Mouse (Mus musculus): ENCODE data around the gene Lce1k. TPM values are rescaled to one million over a fixed set of nuclear protein-coding genes. Genes with fewer than 3 reads are reported as not detected.

The Lce1k gene
- polyA plus RNA-seq (2012; rRNA removed), result not detected in 2 replicates

GRCm38 (mm10) chr3:92807791-92808190 is at the start of gene Lce1k:
TSS of gene Lce1k (minus strand) at chr3:92807891.

GRCm38 (mm10) chr3:92851186-92851585 is 43.5 kb upstream of the Lce1k start, which contains the start of gene Lce1l:
TSS of gene Lce1l (minus strand) at chr3:92851286.

GRCm38 (mm10) chr3:92827108-92827507 is 19.4 kb upstream of the Lce1k start, which contains the start of gene Kprp:
TSS of gene Kprp (minus strand) at chr3:92827247.

GRCm38 (mm10) chr3:92790414-92790813 is 17.3 kb downstream of the Lce1k start, which contains the start of gene Lce1j:
TSS of gene Lce1j (minus strand) at chr3:92790514.

GRCm38 (mm10) chr3:92778799-92779198 is 28.9 kb downstream of the Lce1k start, which contains the start of gene Lce1i:
TSS of gene Lce1i (minus strand) at chr3:92778899.

GRCm38 (mm10) chr3:92764965-92765364 is 42.7 kb downstream of the Lce1k start, which contains the start of gene Lce1h:
TSS of gene Lce1h (minus strand) at chr3:92765065.

Other genes starting within 250 kb of the Lce1k start
- gene Ivl, start 234.2 kb downstream of the Lce1k start, polyA plus RNA-seq (2012; rRNA removed), result 0.05 TPM in 1 of 2 replicates, not detected in the other
- not detected in 2 replicates for gene Smcp, start 218.9 kb downstream of the Lce1k start, polyA plus RNA-seq (2012; rRNA removed)
- gene 2210017I01Rik, start 200.4 kb downstream of the Lce1k start, polyA plus RNA-seq (2012; rRNA removed), result not detected in 2 replicates
- not detected in 2 replicates for gene Lce6a, start 186.2 kb downstream of the Lce1k start, polyA plus RNA-seq (2012; rRNA removed)
- gene Lce1a1, start 159.6 kb downstream of the Lce1k start, polyA plus RNA-seq (2012; rRNA removed), result not detected in 2 replicates
- not detected in 2 replicates for gene Lce1b, start 151.0 kb downstream of the Lce1k start, polyA plus RNA-seq (2012; rRNA removed)
- gene Lce1a2, start 137.6 kb downstream of the Lce1k start, polyA plus RNA-seq (2012; rRNA removed), result not detected in 2 replicates
- gene Lce1c, start 128.6 kb downstream of the Lce1k start, polyA plus RNA-seq (2012; rRNA removed), result not detected in 2 replicates
- gene Lce1d, start 120.7 kb downstream of the Lce1k start, polyA plus RNA-seq (2012; rRNA removed), result not detected in 2 replicates
- gene Lce1e, start 98.8 kb downstream of the Lce1k start, polyA plus RNA-seq (2012; rRNA removed), result not detected in 2 replicates
- gene Lce1f, start 87.5 kb downstream of the Lce1k start, polyA plus RNA-seq (2012; rRNA removed), result not detected in 2 replicates
- gene Gm38119, start 68.8 kb downstream of the Lce1k start, polyA plus RNA-seq (2012; rRNA removed), result not detected in 2 replicates
- gene Lce1g, start 55.6 kb downstream of the Lce1k start, polyA plus RNA-seq (2012; rRNA removed), result not detected in 2 replicates
- gene Lce1h, start 42.8 kb downstream of the Lce1k start, polyA plus RNA-seq (2012; rRNA removed), result not detected in 2 replicates
- not detected in 2 replicates for gene Lce1i, start 29.0 kb downstream of the Lce1k start, polyA plus RNA-seq (2012; rRNA removed)
- not detected in 2 replicates for gene Lce1j, start 17.4 kb downstream of the Lce1k start, polyA plus RNA-seq (2012; rRNA removed)
- not detected in 2 replicates for gene Kprp, start 19.4 kb upstream of the Lce1k start, polyA plus RNA-seq (2012; rRNA removed)
- gene Lce1l, start 43.4 kb upstream of the Lce1k start, polyA plus RNA-seq (2012; rRNA removed), result not detected in 2 replicates
- gene 2310050C09Rik, start 62.3 kb upstream of the Lce1k start, polyA plus RNA-seq (2012; rRNA removed), result not detected in 2 replicates
- not detected in 2 replicates for gene Lce3a, start 118.3 kb upstream of the Lce1k start, polyA plus RNA-seq (2012; rRNA removed)
- gene Lce3b, start 125.1 kb upstream of the Lce1k start, polyA plus RNA-seq (2012; rRNA removed), result not detected in 2 replicates
- gene Lce3c, start 136.6 kb upstream of the Lce1k start, polyA plus RNA-seq (2012; rRNA removed), result not detected in 2 replicates
- not detected in 2 replicates for gene Lce3d, start 149.5 kb upstream of the Lce1k start, polyA plus RNA-seq (2012; rRNA removed)
- gene Lce3e, start 159.2 kb upstream of the Lce1k start, polyA plus RNA-seq (2012; rRNA removed), result not detected in 2 replicates
- not detected in 2 replicates for gene Lce3f, start 184.3 kb upstream of the Lce1k start, polyA plus RNA-seq (2012; rRNA removed)
- 0.37 and 0.51 TPM in 2 replicates for gene Crct1, start 207.8 kb upstream of the Lce1k start, polyA plus RNA-seq (2012; rRNA removed)
- not detected in 2 replicates for gene Lce1m, start 211.2 kb upstream of the Lce1k start, polyA plus RNA-seq (2012; rRNA removed)

All from central nervous system, embryonic 14 days (tissue).